Mouse (Mus musculus): ENCODE data around the gene Tsg101.

Gene Tsg101

DNA sequence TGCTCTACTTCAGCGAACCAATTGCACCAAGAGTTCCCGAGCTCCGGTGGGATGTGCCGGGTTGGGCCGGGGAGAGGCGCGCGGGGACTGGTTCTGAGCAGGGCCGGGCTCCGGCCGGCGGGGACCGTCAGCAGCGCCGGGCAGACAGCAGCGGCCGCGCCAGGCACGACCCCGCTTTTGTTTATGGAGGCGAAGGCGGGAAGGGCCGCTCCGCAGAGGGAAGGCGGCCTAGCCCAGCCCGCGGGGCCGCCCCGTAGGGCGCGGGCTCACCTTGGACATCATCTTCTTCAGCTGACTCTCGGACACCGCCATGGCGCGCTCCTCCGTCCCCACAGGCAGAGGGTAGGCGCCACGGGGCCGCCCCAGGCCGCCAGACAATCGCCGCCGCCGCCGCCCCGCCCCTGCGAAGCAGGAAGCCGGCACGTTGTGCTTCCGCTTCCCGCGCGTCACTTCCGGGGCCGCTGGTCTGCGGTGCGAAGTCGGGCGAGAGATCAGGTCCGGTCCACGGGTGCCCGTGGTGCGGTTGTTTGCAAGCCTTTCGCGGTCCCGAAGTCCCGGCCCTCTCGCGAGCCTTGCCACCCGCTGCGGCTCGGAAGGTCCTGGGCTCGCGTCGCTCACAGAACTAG is at the start of gene Tsg101:
Gene Tsg101, minus strand, starts transcription at position 419 of the 626 bp plus-strand sequence.
- in situ Hi-C loops (cut with MboI; ENCODE audit: low pct_unique_long_range_greater_than_20kb in 1 of 2, low sequenced_read_pairs in 2 of 2, unreplicated experiment in 1 of 2): no loop called here

DNA sequence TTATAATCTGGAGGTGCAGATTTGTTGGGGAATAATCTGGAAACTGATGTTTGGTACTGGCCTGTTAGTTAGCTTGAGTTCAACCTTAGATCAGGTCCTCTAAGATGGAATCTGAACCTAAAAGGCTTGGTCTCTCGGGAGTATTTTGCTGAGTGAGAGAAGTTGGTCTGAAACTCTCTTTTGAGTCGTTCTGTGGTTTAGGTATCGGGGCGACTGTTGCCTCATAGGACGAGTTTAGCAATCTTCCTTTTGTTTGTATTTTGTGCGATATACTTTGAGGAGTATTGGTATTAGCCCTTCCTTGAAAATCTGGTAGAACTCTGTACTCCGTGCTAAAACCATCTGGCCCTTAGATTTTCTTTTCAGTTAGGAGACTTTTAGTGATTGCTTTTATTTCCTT is 44.3 kb upstream of the Tsg101 start:
- in situ Hi-C loops (cut with MboI; ENCODE audit: low pct_unique_long_range_greater_than_20kb in 1 of 2, low sequenced_read_pairs in 2 of 2, unreplicated experiment in 1 of 2): loop anchor here in 1 of 2 experiments (10.0 kb wide), 1 partner anchor 191 kb away; no protein-coding TSS in a partner anchor

DNA sequence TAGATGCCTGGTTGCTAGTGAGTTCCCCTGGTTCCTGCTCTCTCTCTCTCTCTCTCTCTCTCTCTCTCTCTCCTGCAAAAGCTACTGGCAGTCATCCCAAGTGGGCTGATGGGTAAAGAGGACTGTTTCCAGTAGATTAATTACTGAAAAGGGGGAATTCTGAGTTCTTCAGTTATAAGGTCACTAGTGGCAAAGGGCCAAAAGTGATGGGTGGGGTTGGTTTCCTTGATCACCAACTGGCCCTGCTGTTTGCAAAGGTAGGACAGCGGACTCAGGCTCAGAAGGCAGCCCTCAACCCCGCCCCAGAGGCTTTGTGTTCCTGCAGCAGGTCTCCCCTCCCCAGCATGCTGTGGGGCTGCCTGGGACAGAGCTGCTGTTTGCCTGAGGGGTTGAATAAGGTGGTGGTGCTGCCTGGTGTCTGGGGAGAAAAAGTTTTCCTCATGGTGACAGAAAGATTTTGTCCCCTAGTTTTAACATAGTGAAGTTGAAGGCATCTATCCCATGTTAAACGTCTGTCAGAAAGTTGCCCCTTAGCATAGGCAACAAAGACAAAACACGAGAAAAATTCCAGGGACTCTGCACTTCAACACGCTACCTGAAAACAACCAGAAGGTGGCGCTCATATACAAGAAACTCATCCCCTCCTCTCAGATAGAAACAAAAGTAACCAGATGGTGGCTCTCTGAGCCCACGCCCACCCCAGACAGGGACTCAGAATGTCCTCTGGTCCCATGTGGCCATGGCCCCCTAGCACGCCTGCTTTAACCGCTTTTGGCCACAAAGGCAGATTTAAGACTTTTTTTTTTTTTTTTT is 43.2 kb upstream of the Tsg101 start:
- in situ Hi-C loops (cut with MboI; ENCODE audit: low pct_unique_long_range_greater_than_20kb in 1 of 2, low sequenced_read_pairs in 2 of 2, unreplicated experiment in 1 of 2): loop anchor here in 1 of 2 experiments (10.0 kb wide), 1 partner anchor 192 kb away; no protein-coding TSS in a partner anchor

DNA sequence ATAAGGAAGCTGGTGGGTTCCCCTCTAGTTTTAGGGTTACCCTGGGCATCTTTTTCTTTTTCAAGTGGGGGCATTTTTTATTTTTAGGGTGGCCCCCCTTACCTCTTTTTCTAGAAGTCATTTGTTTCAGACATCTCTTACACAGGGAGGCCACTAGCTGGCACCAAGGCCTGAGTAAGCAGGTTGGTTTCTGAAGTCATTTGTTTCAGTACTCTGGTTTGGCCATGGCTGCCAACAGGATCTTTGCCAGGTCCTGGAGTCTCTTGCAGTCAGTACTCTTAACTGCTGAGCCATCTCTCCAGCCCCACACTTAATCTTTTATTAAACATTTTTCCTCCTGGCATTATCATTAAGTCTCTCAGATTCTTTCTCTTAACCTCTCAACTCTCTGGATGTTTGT is 42.4 kb upstream of the Tsg101 start:
- in situ Hi-C loops (cut with MboI; ENCODE audit: low pct_unique_long_range_greater_than_20kb in 1 of 2, low sequenced_read_pairs in 2 of 2, unreplicated experiment in 1 of 2): loop anchor here in 1 of 2 experiments (10.0 kb wide), 1 partner anchor 193 kb away; no protein-coding TSS in a partner anchor

DNA sequence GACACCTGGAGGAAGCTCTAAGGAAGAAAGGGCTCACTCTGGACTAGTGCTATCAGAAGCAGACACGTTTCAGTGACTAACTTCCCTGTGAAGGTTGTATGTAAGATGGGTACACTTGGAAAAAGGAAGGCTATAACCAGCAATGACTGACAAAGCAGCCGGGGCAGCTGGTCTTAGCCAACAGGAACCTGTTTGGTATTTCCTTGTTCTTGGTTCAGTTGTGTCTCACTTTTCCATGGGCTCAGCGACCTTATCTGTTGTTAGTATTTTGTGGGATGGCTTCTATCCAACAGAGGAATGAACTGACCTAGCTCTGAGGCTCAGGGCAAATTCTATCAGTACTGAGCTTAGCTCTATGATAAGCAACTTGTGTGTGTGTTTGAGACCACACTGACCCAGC is 41.2 kb upstream of the Tsg101 start:
- in situ Hi-C loops (cut with MboI; ENCODE audit: low pct_unique_long_range_greater_than_20kb in 1 of 2, low sequenced_read_pairs in 2 of 2, unreplicated experiment in 1 of 2): loop anchor here in 1 of 2 experiments (10.0 kb wide), 1 partner anchor 194 kb away; no protein-coding TSS in a partner anchor

DNA sequence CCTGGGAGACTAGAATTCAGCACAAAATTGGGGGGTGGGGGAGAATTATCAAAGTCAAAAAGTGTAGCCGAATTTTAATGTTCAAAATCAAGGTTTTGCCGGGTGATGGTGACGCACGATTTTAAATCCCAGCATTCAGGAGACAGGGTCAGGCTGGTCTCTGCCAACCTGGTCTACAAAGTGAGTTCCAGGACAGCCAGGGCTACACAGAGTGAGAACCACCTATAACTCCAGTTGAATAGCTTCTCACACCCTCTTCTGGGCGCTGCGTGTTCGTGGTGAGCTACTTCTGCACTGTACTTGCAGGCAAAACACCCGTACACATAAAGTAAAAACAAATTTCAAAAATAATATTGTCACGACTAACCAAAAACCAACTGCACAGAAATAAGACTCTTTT is 39.1 kb upstream of the Tsg101 start:
- in situ Hi-C loops (cut with MboI; ENCODE audit: low pct_unique_long_range_greater_than_20kb in 1 of 2, low sequenced_read_pairs in 2 of 2, unreplicated experiment in 1 of 2): loop anchor here in 1 of 2 experiments (5.0 kb wide), 1 partner anchor 53 kb away; no protein-coding TSS in a partner anchor

DNA sequence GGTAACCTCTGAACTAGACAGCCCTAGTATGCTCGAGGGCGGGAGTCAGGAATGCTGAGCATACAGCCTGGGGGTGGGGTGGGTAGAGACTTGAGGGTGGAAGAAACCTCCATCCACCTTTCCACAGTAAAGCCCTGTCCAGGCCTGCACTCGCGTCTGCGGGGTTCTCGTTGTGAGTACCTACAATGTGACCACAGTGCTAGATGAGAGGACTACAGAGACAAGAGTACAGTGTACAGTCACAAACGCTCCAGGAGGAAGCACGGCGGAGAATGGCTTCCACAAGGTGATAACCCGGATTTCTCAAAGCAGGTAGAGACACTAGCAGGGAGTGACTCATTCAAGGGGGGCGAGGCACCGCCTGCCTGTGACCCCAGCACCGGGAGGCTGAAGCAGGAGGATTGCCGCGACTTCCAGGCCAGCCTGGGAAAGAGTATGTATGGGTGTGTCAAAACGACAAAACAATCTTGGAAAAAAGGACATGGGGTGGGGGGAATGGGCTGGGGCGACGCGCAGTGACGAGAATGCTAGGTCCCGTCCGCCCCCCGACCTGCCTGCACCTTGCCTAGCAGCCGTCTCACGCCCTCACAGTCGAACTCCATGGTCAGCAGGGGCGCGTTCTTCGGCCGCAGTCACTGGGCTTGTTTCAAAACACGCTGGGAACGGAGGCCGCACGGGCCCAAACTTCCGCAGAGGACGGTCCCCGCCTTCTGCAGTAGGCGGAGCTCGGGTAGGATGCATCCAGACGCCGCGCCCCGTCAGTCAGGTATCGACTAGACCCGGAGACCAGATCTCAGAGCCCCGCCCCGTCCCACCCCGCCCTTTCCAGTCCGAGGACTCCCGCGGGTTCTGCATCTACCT is 38.3 kb upstream of the Tsg101 start, which contains the start of gene Uevld:
Gene Uevld, minus strand, starts transcription at position 697 of the 861 bp plus-strand sequence.
- in situ Hi-C loops (cut with MboI; ENCODE audit: low pct_unique_long_range_greater_than_20kb in 1 of 2, low sequenced_read_pairs in 2 of 2, unreplicated experiment in 1 of 2): loop anchor here in 1 of 2 experiments (5.0 kb wide), 1 partner anchor 54 kb away; no protein-coding TSS in a partner anchor

DNA sequence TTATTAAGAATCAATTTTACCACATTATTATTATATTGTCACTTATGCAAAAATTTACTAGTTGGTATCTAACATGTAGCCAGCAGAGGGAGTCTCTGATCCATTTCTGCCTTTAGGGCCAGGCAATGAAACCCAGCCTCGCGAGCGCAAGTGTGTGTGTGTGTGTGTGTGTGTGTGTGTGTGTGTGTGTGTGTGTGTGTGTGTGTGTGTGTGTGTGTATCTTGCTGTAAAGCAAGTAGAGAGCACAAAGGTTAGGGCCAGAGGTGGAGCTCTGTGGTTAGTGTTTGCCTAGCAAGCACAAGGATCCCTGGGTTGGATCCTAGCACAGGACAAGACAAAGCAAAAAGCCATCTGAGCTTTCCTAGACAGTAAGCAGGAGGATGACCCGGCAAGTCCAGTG is 16.1 kb upstream of the Tsg101 start:
- in situ Hi-C loops (cut with MboI; ENCODE audit: low pct_unique_long_range_greater_than_20kb in 1 of 2, low sequenced_read_pairs in 2 of 2, unreplicated experiment in 1 of 2): no loop called here

DNA sequence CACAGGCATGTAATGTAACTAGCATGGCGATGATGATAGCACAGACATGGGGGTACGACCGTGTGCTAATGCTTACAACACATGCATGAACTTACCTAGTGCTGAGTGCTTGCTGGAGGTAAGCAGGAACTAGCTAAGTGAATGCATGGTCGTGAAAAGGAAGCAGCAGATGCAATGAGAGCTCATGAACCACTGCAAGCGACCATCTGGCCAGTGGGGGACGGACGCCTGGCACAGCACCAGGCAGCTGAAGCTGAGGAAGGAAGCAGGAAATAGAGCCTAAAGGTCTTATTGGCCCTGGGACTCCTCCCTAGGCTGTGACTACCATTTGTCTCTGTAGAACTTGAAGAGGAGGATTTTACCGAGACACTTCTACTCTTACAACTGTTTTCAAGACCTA is 15.0 kb upstream of the Tsg101 start:
- in situ Hi-C loops (cut with MboI; ENCODE audit: low pct_unique_long_range_greater_than_20kb in 1 of 2, low sequenced_read_pairs in 2 of 2, unreplicated experiment in 1 of 2): no loop called here

DNA sequence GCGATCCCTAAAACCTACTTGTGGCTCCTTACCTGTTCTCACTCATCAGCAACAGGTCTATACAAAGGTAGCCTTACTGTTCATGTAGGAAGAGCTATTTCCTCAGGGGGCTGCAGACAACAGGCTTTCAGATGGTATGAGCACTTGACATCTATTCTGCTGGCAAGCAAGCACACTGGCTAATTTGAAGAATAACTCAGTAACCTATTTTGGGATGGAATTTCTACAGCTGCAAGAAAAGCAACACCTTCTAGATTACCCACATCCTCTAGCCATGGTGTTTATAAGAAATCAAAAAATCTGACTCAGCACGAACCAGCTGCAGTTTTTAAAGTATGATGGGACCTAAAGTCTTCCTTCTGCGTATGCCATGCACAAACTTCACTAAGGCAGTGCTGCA is 11.6 kb upstream of the Tsg101 start:
- in situ Hi-C loops (cut with MboI; ENCODE audit: low pct_unique_long_range_greater_than_20kb in 1 of 2, low sequenced_read_pairs in 2 of 2, unreplicated experiment in 1 of 2): no loop called here

DNA sequence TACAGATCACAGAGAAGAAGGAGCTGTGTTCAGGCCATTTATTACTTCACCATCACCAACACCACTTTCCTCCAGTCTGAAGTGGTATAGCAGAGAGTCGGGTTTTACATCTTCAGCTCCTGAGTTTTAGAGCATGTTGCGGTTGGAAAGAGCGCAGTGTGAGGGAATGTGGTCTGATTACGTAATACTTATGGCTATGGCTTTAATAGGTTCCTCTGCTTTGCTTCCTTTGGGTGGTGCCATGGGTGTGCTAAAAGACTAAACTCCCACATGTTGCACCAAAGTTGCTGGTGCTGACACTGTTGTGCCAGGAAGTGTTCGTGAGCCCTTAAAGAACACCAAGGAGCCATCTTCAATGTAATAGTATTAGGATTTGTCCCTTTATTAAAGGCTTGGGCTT is 8.5 kb upstream of the Tsg101 start:
- in situ Hi-C loops (cut with MboI; ENCODE audit: low pct_unique_long_range_greater_than_20kb in 1 of 2, low sequenced_read_pairs in 2 of 2, unreplicated experiment in 1 of 2): no loop called here

DNA sequence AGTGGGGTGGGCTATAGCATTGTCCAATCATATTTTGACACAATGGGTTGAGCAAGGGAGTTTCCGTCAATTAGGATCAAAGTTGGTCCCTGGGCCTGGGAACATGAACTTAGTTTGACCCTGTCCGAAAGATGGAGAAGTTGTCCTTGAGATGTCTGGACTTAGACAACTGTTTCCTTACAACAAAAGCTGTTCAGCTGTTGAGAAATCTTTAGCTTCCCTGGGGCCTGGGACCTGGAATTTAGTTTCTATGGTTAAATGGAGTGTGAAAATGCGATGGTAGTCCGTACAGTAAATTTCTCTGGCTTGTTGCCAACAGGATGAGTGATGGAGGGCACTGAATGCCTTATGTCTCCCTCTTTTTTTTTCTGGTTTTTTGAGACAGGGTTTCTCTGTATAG is 2.3 kb upstream of the Tsg101 start:
- in situ Hi-C loops (cut with MboI; ENCODE audit: low pct_unique_long_range_greater_than_20kb in 1 of 2, low sequenced_read_pairs in 2 of 2, unreplicated experiment in 1 of 2): no loop called here

DNA sequence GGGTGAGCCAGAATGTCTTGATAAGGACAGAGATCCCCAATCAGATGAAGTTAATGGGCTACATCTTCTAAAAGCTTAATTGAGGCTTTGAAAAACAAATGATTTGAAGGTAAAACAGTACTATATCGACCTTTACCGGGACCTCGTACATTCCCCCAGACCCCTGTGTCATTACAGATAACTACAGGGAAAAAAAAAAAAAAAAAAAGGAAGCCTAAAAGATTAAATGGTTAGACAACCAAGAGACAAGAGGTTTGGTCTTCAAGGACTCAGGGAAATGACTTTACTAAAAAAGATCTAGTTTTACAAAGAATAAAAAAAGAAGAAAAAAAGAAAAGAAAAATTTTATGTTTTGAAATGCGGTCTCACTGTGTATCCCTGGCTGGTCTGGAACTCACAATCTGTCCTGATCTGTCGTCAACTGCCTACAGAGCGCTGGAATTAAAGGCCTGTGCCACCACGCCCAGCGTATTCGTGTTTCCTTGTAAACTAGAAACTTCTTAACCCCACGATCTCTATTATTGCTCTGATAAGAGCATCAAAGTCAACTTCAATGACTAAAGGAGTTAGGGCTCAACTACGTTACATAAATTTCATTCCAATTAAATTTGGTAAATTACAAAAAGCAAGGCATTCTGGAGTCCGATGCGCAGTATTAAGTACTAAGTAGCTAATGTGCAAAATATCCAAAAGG is 944 bp downstream of the Tsg101 start:
- in situ Hi-C loops (cut with MboI; ENCODE audit: low pct_unique_long_range_greater_than_20kb in 1 of 2, low sequenced_read_pairs in 2 of 2, unreplicated experiment in 1 of 2): no loop called here

DNA sequence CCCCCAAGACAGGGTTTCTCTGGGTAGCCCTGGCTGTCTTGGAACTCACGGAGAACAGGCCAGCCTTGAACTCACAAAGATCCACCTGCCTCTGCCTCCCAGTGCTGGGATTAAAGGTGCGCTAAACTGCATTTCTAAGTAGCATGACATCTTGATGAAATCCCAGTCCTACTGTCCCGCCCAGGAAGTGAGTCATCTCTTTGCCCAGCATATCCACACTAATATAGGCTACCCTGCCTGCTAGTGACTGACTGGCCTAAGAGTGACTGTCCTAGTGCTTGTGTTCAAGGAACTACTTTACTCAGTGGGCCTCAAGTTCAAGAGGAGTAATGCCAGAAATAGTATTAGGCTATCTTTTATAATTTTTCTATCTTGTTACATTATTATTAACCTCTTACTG is 3.4 kb downstream of the Tsg101 start:
- in situ Hi-C loops (cut with MboI; ENCODE audit: low pct_unique_long_range_greater_than_20kb in 1 of 2, low sequenced_read_pairs in 2 of 2, unreplicated experiment in 1 of 2): no loop called here

DNA sequence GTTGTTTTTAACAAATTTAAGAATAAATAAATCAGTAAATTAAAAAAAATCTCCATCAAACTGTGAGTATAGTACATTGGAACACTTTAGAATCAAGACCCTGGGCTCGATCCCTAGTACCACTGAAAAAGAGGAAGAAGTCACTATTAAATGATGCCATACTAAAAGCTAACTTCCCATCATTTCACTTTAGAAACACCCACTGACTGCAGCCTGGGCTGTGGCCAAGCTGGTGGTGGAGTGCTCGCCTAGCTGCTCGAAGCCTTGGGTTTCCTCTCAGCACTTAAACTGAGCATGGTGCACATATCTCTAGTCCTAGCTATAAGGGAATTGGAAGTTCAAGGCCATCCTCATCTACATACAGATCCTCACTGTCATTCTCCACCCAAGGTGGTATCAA is 8.5 kb downstream of the Tsg101 start:
- in situ Hi-C loops (cut with MboI; ENCODE audit: low pct_unique_long_range_greater_than_20kb in 1 of 2, low sequenced_read_pairs in 2 of 2, unreplicated experiment in 1 of 2): no loop called here

DNA sequence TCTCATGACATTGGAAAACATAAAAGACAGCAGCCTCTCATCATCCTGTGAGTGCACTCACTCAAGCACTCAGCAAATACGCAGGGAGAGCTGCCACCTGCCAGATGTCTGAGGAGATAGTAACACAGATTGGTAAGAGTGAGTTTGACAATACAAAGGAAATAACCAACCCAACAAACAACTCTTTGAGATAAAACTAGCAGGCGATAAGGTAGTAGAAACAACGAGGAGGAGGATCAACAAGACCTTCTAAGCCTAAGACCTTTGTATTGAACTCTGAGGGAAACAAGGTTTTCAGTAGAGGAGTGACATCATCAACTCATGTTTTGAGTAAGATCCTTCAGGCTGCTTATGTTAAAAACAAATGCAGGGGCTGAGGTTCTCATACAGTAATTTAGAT is 20.4 kb downstream of the Tsg101 start:
- in situ Hi-C loops (cut with MboI; ENCODE audit: low pct_unique_long_range_greater_than_20kb in 1 of 2, low sequenced_read_pairs in 2 of 2, unreplicated experiment in 1 of 2): no loop called here

DNA sequence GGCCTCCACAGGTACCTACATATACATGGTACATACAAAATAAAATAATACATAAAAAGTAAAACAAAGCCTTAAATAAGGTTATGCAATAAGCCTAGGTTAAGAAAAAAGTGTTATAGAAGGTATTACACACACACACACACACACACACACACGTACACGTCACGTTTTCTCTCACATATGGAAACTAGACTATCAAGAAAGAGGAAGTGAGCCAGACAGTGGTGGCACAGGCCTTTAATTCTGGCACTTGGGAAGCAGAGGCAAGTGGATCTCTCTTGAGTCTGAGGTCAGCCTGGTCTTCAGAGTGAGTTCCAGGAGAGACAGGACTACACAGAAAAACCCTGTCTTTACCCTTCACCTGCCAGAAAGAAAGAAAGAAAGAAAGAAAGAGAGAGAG is 24.3 kb downstream of the Tsg101 start:
- in situ Hi-C loops (cut with MboI; ENCODE audit: low pct_unique_long_range_greater_than_20kb in 1 of 2, low sequenced_read_pairs in 2 of 2, unreplicated experiment in 1 of 2): no loop called here

DNA sequence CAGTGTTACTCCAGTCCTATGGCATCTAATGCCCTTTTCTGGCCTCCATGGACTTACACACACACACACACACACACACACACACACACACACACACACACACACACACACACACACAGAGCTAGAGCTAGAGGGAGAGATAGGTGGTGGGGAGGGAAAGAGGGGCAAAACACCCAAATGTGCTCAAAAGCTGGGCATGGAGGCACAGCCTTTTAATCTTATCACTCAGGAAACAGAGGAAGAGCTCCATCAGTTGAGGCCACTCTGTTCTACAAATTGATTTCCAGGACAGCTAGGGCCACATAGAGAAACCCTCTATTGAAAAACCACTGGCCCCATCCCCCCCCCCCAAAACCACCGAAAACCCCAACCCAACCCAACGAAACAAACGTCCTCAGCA is 36.5 kb downstream of the Tsg101 start:
- in situ Hi-C loops (cut with MboI; ENCODE audit: low pct_unique_long_range_greater_than_20kb in 1 of 2, low sequenced_read_pairs in 2 of 2, unreplicated experiment in 1 of 2): no loop called here
